Mouse (Mus musculus): ENCODE results near the gene Adgrg2. TPM values are rescaled to one million over a fixed set of nuclear protein-coding genes. Genes with fewer than 3 reads are reported as not detected.

Adgrg2 gene
- polyA plus RNA-seq, 1 experiment from 2014 or later = 0.99 TPM

GRCm38 (mm10) chrX:160426486-160426885, 36.0 kb downstream of the Adgrg2 start:
- ATAC-seq (ENCODE audit: low FRiP score, low TSS enrichment) = peak; percentile 35; the same call in 1 of the 2 replicates
- H3K4me1 ChIP-seq (ENCODE audit: control insufficient read depth, insufficient read depth, low read length) = no peaks in the 10 kb centered on the region
- H3K4me2 ChIP-seq (replicated peaks; ENCODE audit: low read depth, low read length) = no peak overlapping the region
- 32% methylated on average over 1 of the region's 1 CpGs for WGBS
- H3K36me3 ChIP-seq (ENCODE audit: control insufficient read depth, insufficient read depth, low read length) = no peaks in the 10 kb centered on the region
- no peak overlapping the region for H3K4me3 ChIP-seq (ENCODE audit: low read length)
- no peak overlapping the region for H3K27ac ChIP-seq (ENCODE audit: low read depth, low read length)
- no peak overlapping the region for H3K9ac ChIP-seq (ENCODE audit: low read depth, low read length)
- no peaks in the 10 kb centered on the region for H3K9me3 ChIP-seq (ENCODE audit: control insufficient read depth, low read length)
- H3K27me3 ChIP-seq (ENCODE audit: control insufficient read depth, insufficient read depth, low read length) = no peaks in the 10 kb centered on the region

GRCm38 (mm10) chrX:160426930-160427329, 36.4 kb downstream of the Adgrg2 start:
- no peak for ATAC-seq (ENCODE audit: low FRiP score, low TSS enrichment)
- H3K27ac ChIP-seq (ENCODE audit: low read depth, low read length) = no peak overlapping the region
- no peak overlapping the region for H3K4me3 ChIP-seq (ENCODE audit: low read length)
- no peaks in the 10 kb centered on the region for H3K9me3 ChIP-seq (ENCODE audit: control insufficient read depth, low read length)
- H3K36me3 ChIP-seq (ENCODE audit: control insufficient read depth, insufficient read depth, low read length) = no peaks in the 10 kb centered on the region
- no peak overlapping the region for H3K9ac ChIP-seq (ENCODE audit: low read depth, low read length)
- H3K27me3 ChIP-seq (ENCODE audit: control insufficient read depth, insufficient read depth, low read length) = no peaks in the 10 kb centered on the region
- no peak overlapping the region for H3K4me2 ChIP-seq (replicated peaks; ENCODE audit: low read depth, low read length)
- H3K4me1 ChIP-seq (ENCODE audit: control insufficient read depth, insufficient read depth, low read length) = no peaks in the 10 kb centered on the region
- WGBS = 82% methylated on average over 1 of the region's 1 CpGs

- no peaks in the 10 kb centered on the region for H3K9me3 ChIP-seq (ENCODE audit: control insufficient read depth, low read length)
- 72% methylated on average over 7 of the region's 7 CpGs for WGBS
- H3K36me3 ChIP-seq (ENCODE audit: control insufficient read depth, insufficient read depth, low read length) = no peaks in the 10 kb centered on the region
- H3K27me3 ChIP-seq (ENCODE audit: control insufficient read depth, insufficient read depth, low read length) = no peaks in the 10 kb centered on the region
- ATAC-seq (ENCODE audit: low FRiP score, low TSS enrichment) = no peak
- no peaks in the 10 kb centered on the region for H3K4me1 ChIP-seq (ENCODE audit: control insufficient read depth, insufficient read depth, low read length)
- no peak overlapping the region for H3K4me3 ChIP-seq (ENCODE audit: low read length)
- no peak overlapping the region for H3K4me2 ChIP-seq (replicated peaks; ENCODE audit: low read depth, low read length)
- no peak overlapping the region for H3K27ac ChIP-seq (ENCODE audit: low read depth, low read length)
- H3K9ac ChIP-seq (ENCODE audit: low read depth, low read length) = no peak overlapping the region
These were observed 41.7 kb downstream of the Adgrg2 start for GRCm38 (mm10) chrX:160432192-160432591.

- Histone ChIP-seq H3K9me3 (ENCODE audit: control insufficient read depth, low read length) (no peaks in the 10 kb centered on the region), H3K9ac (ENCODE audit: low read depth, low read length) (no peak overlapping the region), H3K27me3 (ENCODE audit: control insufficient read depth, insufficient read depth, low read length) (no peaks in the 10 kb centered on the region), H3K4me3 (ENCODE audit: low read length) (no peak overlapping the region), H3K27ac (ENCODE audit: low read depth, low read length) (no peak overlapping the region), H3K36me3 (ENCODE audit: control insufficient read depth, insufficient read depth, low read length) (no peaks in the 10 kb centered on the region), H3K4me1 (ENCODE audit: control insufficient read depth, insufficient read depth, low read length) (no peaks in the 10 kb centered on the region), H3K4me2 (replicated peaks; ENCODE audit: low read depth, low read length) (no peak overlapping the region)
- no peak for ATAC-seq (ENCODE audit: low FRiP score, low TSS enrichment)
These were observed 50.8 kb downstream of the Adgrg2 start for GRCm38 (mm10) chrX:160441272-160441671.

GRCm38 (mm10) chrX:160448351-160448750, 57.9 kb downstream of the Adgrg2 start:
- no peak overlapping the region for H3K4me2 ChIP-seq (replicated peaks; ENCODE audit: low read depth, low read length)
- 89% methylated on average over 3 of the region's 3 CpGs for WGBS
- H3K4me1 ChIP-seq (ENCODE audit: control insufficient read depth, insufficient read depth, low read length) = no peaks in the 10 kb centered on the region
- H3K9me3 ChIP-seq (ENCODE audit: control insufficient read depth, low read length) = no peaks in the 10 kb centered on the region
- no peak for ATAC-seq (ENCODE audit: low FRiP score, low TSS enrichment)
- no peak overlapping the region for H3K9ac ChIP-seq (ENCODE audit: low read depth, low read length)
- H3K36me3 ChIP-seq (ENCODE audit: control insufficient read depth, insufficient read depth, low read length) = no peaks in the 10 kb centered on the region
- no peak overlapping the region for H3K4me3 ChIP-seq (ENCODE audit: low read length)
- no peak overlapping the region for H3K27ac ChIP-seq (ENCODE audit: low read depth, low read length)
- no peaks in the 10 kb centered on the region; the same call in 1 of the 2 replicates for H3K27me3 ChIP-seq (ENCODE audit: control insufficient read depth, insufficient read depth, low read length)

GRCm38 (mm10) chrX:160449363-160449762, 58.9 kb downstream of the Adgrg2 start:
- H3K4me1 ChIP-seq (ENCODE audit: control insufficient read depth, insufficient read depth, low read length) = no peaks in the 10 kb centered on the region
- no peaks in the 10 kb centered on the region for H3K36me3 ChIP-seq (ENCODE audit: control insufficient read depth, insufficient read depth, low read length)
- H3K4me2 ChIP-seq (replicated peaks; ENCODE audit: low read depth, low read length) = no peak overlapping the region
- H3K9ac ChIP-seq (ENCODE audit: low read depth, low read length) = no peak overlapping the region
- no peaks in the 10 kb centered on the region; the same call in 1 of the 2 replicates for H3K27me3 ChIP-seq (ENCODE audit: control insufficient read depth, insufficient read depth, low read length)
- no peak for ATAC-seq (ENCODE audit: low FRiP score, low TSS enrichment)
- H3K27ac ChIP-seq (ENCODE audit: low read depth, low read length) = no peak overlapping the region
- H3K4me3 ChIP-seq (ENCODE audit: low read length) = no peak overlapping the region
- WGBS = 87% methylated on average over 2 of the region's 2 CpGs
- H3K9me3 ChIP-seq (ENCODE audit: control insufficient read depth, low read length) = no peaks in the 10 kb centered on the region

- Histone ChIP-seq H3K36me3 (ENCODE audit: control insufficient read depth, insufficient read depth, low read length) (no peaks in the 10 kb centered on the region), H3K4me2 (replicated peaks; ENCODE audit: low read depth, low read length) (no peak overlapping the region), H3K27ac (ENCODE audit: low read depth, low read length) (no peak overlapping the region), H3K27me3 (ENCODE audit: control insufficient read depth, insufficient read depth, low read length) (no peaks in the 10 kb centered on the region; the same call in 1 of the 2 replicates), H3K4me1 (ENCODE audit: control insufficient read depth, insufficient read depth, low read length) (no peaks in the 10 kb centered on the region), H3K9me3 (ENCODE audit: control insufficient read depth, low read length) (no peaks in the 10 kb centered on the region), H3K4me3 (ENCODE audit: low read length) (no peak overlapping the region), H3K9ac (ENCODE audit: low read depth, low read length) (no peak overlapping the region)
- WGBS = 74% methylated on average over 5 of the region's 5 CpGs
- no peak for ATAC-seq (ENCODE audit: low FRiP score, low TSS enrichment)
These were observed 65.2 kb downstream of the Adgrg2 start for GRCm38 (mm10) chrX:160455686-160456085.

- H3K36me3 ChIP-seq (ENCODE audit: control insufficient read depth, insufficient read depth, low read length) = no peaks in the 10 kb centered on the region
- no peak overlapping the region for H3K4me3 ChIP-seq (ENCODE audit: low read length)
- H3K27me3 ChIP-seq (ENCODE audit: control insufficient read depth, insufficient read depth, low read length) = no peaks in the 10 kb centered on the region
- H3K27ac ChIP-seq (ENCODE audit: low read depth, low read length) = no peak overlapping the region
- no peak for ATAC-seq (ENCODE audit: low FRiP score, low TSS enrichment)
- H3K4me1 ChIP-seq (ENCODE audit: control insufficient read depth, insufficient read depth, low read length) = no peaks in the 10 kb centered on the region
- H3K9me3 ChIP-seq (ENCODE audit: control insufficient read depth, low read length) = no peaks in the 10 kb centered on the region
- no peak overlapping the region for H3K4me2 ChIP-seq (replicated peaks; ENCODE audit: low read depth, low read length)
- 72% methylated on average over 3 of the region's 3 CpGs for WGBS
- H3K9ac ChIP-seq (ENCODE audit: low read depth, low read length) = no peak overlapping the region
These were observed 80.8 kb downstream of the Adgrg2 start for GRCm38 (mm10) chrX:160471257-160471786.

GRCm38 (mm10) chrX:160489784-160490183, 99.3 kb downstream of the Adgrg2 start:
- Histone ChIP-seq H3K27ac (ENCODE audit: low read depth, low read length) (no peak overlapping the region), H3K4me2 (replicated peaks; ENCODE audit: low read depth, low read length) (no peak overlapping the region), H3K4me3 (ENCODE audit: low read length) (no peak overlapping the region), H3K4me1 (ENCODE audit: control insufficient read depth, insufficient read depth, low read length) (no peaks in the 10 kb centered on the region), H3K9ac (ENCODE audit: low read depth, low read length) (no peak overlapping the region), H3K9me3 (ENCODE audit: control insufficient read depth, low read length) (no peaks in the 10 kb centered on the region), H3K27me3 (ENCODE audit: control insufficient read depth, insufficient read depth, low read length) (no peaks in the 10 kb centered on the region), H3K36me3 (ENCODE audit: control insufficient read depth, insufficient read depth, low read length) (no peaks in the 10 kb centered on the region)
- no peak for ATAC-seq (ENCODE audit: low FRiP score, low TSS enrichment)
- 84% methylated on average over 2 of the region's 2 CpGs for WGBS
